Mouse (Mus musculus) liver, postnatal 0 days (tissue): ENCODE data around the gene Nfix. TPM values are rescaled to one million over a fixed set of nuclear protein-coding genes. Genes with fewer than 3 reads are reported as not detected.

ENCODE experiments used
- ATAC-seq: fragments of 200-750 bp; cut with Nextera tagmentation; 2 replicates; pipeline ENCODE4 v1.8.0; 2017; ENCODE audit warnings: mild to moderate bottlenecking, moderate library complexity
- DNase-seq: peaks from one replicate; pipeline ENCODE4 v3.0.0-alpha.2; 2016
- H3K27ac ChIP-seq: fragments of 300-500 bp; sonication (generic); 2 replicates; pipeline ENCODE4 v1.5.1; 2014; ENCODE audit warnings: antibody characterized with exemption, moderate library complexity, mild to moderate bottlenecking, low read depth
- H3K27me3 ChIP-seq: fragments of 300-500 bp; sonication (generic); 2 replicates; pipeline ENCODE4 v1.6.1; 2014; ENCODE audit warnings: low read length, control low read depth, mixed read lengths; ENCODE audit not compliant: insufficient read depth
- H3K36me3 ChIP-seq: fragments of 300-500 bp; sonication (generic); replicated peaks from 2 replicates; pipeline ENCODE4 v1.6.1; 2014; ENCODE audit warnings: mild to moderate bottlenecking, control low read depth, low read length, moderate library complexity, mixed read lengths; ENCODE audit not compliant: insufficient read depth
- H3K4me1 ChIP-seq: fragments of 300-500 bp; sonication (generic); 2 replicates; pipeline ENCODE4 v1.6.1; 2014; ENCODE audit warnings: antibody characterized with exemption, mild to moderate bottlenecking, control low read depth; ENCODE audit not compliant: insufficient read depth
- H3K4me2 ChIP-seq: fragments of 300-500 bp; sonication (generic); 2 replicates; pipeline ENCODE4 v1.6.1; 2014; ENCODE audit warnings: low read depth, mild to moderate bottlenecking, low read length, moderate library complexity, mixed read lengths
- H3K4me3 ChIP-seq: fragments of 300-500 bp; sonication (generic); 2 replicates; pipeline ENCODE4 v1.5.1; 2014; ENCODE audit warnings: low read depth, low read length
- H3K9ac ChIP-seq: fragments of 300-500 bp; sonication (generic); replicated peaks from 2 replicates; pipeline ENCODE4 v1.6.1; 2014; ENCODE audit warnings: mild to moderate bottlenecking, moderate library complexity
- H3K9me3 ChIP-seq: fragments of 300-500 bp; sonication (generic); 2 replicates; pipeline ENCODE4 v1.6.1; 2016; ENCODE audit warnings: mild to moderate bottlenecking, control low read depth, low read length, mixed read lengths
- CTCF ChIP-seq: sonication (generic); IDR thresholded peaks from 2 replicates; pipeline ENCODE4 v1.5.1; 2016; ENCODE audit warnings: antibody characterized with exemption, low read depth
- EP300 ChIP-seq: IDR thresholded peaks from 2 replicates; pipeline ENCODE4 v1.6.1; 2016; ENCODE audit warnings: antibody characterized with exemption, low read depth, mild to moderate bottlenecking
- WGBS: fragments of 180-500 bp; shearing (Covaris S2); extraction: QIAGEN DNeasy Blood & Tissue Kit; methylation state at CpG from one replicate; pipeline ENCODE4 v1.1.7; 2014; ENCODE audit not compliant: insufficient replicate concordance; 5-methylcytosine and 5-hydroxymethylcytosine counted together
- polyA plus RNA-seq: library from polyadenylated mRNA; unstranded; fragments of >200 nt; fragmentation: Nextera tagmentation; extraction: Ambion mirVana; gene quantifications from 2 replicates; pipeline ENCODE4 v1.2.1, GENCODE M21; 2015

Nfix gene
- polyA plus RNA-seq, 1 experiment from 2014 or later, result 4.7 TPM

DNA sequence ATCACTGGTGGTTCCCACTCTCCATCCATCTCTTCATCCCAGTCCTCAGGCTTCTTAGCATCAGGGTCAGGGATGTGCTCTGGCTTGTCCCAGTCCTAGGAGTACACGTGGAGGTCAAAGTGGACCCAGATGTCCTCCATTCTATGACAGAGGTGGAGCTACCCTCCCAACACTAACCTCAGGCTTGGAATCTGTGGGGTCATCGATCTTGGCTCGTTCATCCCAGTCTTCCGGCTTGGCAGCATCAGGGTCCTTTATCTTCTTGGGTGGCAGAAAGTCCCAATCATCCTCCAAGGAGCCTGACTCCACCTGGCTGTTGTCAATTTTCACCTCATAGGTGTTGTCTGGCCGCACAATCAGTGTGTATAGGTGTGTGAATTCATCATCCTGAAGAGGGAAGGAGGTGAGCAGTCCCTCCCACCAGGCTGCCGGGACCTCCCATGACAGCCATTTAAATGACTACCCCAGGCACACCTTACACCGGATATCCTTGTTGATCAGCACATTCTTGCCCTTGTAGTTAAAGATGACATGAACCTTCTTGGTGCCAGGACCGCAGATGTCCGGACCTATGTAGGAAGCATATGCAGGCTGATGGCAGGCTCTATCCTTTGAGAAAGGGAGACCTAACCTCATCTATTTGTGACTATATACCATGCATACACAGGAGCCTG is 44.4 kb upstream of the Nfix start:
- peak overlapping the region; percentile 80 for H3K9ac ChIP-seq
- H3K27me3 ChIP-seq, result no peaks in the 10 kb centered on the region
- DNase-seq (no peak), ATAC-seq (no peak)
- no peaks in the 10 kb centered on the region for H3K9me3 ChIP-seq
- peak overlapping the region; percentile 71; the same call in 1 of the 2 replicates for H3K4me3 ChIP-seq
- H3K4me2 ChIP-seq, result peak overlapping the region; percentile 88
- peaks cover 43% of the 10 kb centered on the region for H3K36me3 ChIP-seq
- WGBS, result 74% methylated on average over 9 of the region's 9 CpGs
- no peak overlapping the region for H3K27ac ChIP-seq
- TF ChIP-seq EP300, result no peak
- no peak for TF ChIP-seq CTCF
- peaks cover 33% of the 10 kb centered on the region for H3K4me1 ChIP-seq

DNA sequence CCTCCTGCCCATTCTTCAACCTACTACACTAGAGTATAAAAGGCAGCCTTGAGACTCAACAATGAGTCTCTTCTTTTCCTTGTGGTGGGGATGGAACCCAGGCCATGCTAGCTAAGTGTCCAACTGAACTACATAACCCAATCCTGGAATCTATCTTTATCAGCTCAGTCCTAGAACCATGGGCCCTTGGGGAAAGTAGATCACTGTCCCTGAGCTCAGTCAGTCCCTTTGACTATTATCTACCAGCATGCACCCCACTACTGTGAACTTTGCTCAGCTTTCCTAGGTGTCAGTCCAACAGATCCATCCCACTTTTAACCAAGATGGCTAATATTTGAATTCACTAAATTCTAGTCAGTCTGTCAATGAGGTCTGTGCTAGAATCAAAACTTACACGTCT is 41.4 kb upstream of the Nfix start:
- H3K9me3 ChIP-seq, result no peaks in the 10 kb centered on the region
- no peak overlapping the region for H3K4me2 ChIP-seq
- ATAC-seq (no peak), DNase-seq (no peak)
- TF ChIP-seq EP300 (no peak), CTCF (no peak)
- peaks cover 27% of the 10 kb centered on the region for H3K4me1 ChIP-seq
- no peaks in the 10 kb centered on the region for H3K27me3 ChIP-seq
- peaks cover 64% of the 10 kb centered on the region for H3K36me3 ChIP-seq
- H3K9ac ChIP-seq, result no peak overlapping the region
- 75% methylated on average over 1 of the region's 1 CpGs for WGBS
- H3K27ac ChIP-seq, result peak overlapping the region; percentile 92; the same call in 1 of the 2 replicates
- no peak overlapping the region for H3K4me3 ChIP-seq

DNA sequence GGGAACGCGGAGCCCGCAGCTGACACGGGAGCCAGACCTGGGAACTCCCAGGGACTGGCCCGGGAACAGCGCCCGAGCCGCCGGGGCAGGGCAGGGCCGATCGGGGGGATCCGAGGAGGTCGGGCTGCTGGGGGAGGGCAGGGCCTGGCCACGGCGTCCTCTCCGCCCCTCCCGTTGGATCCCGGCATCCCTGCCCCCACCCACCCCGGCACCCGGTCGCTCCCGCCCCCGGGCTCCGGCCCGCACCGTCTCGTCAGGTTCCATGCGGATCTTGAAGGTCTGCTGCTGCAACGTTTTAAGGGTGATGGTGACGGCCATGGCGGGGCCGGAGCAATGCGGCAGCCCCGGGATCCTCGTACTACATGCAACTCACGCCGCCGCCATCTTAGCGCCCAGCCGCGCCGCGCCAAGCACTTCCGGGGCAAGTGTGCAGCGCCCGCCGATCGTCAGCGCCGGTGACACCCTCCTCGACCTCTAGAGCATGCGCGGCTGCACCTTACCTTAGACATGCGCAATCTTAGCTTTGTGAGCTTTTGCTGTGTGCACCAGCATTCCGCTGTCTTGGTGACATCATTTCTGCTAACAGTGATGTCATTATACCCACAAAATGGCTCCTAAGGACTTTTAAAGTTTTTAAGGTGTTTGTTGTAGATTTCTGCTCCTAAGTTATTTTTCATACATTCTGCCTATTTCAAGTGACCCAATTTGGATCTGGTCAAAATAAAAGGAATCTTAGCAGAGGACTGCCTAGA is 40.3 kb upstream of the Nfix start, which contains the start of gene Rad23a:
Gene Rad23a (minus strand): TSS at position 418 of the 752 bp plus-strand sequence.
- Histone ChIP-seq H3K9ac (peak within 1 kb of the TSS; percentile 92), H3K4me1 (peaks cover 27% of the 10 kb centered on the region), H3K27me3 (no peaks in the 10 kb centered on the region), H3K27ac (peak within 1 kb of the TSS; percentile 92), H3K36me3 (peaks cover 75% of the 10 kb centered on the region), H3K4me3 (peak within 1 kb of the TSS; percentile 81), H3K9me3 (no peaks in the 10 kb centered on the region), H3K4me2 (peak within 1 kb of the TSS; percentile 81)
- peak; percentile 94 for DNase-seq
- peak; percentile 89 for ATAC-seq
- WGBS, result 1% methylated on average over 43 of the region's 55 CpGs
- no peak for TF ChIP-seq CTCF
- no peak for TF ChIP-seq EP300

DNA sequence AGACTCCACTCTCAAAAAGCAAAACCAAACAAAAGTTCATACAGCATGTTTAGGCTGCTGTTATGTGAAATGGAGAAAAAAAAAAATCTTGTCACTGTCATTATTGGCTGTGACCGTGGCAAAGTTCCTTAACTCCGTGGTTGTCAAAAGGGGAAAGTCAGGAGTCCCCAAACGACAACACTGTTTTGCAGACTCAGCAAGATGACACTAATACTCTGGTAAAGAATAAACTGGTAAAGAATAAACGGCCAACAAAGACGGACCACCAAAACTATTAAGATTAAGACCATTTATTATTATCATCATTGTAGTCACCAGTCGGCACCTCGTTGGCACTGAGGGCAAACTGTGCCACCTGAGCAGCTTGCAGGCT is 39.7 kb upstream of the Nfix start:
- DNase-seq, result no peak
- H3K4me1 ChIP-seq, result peaks cover 25% of the 10 kb centered on the region
- H3K27ac ChIP-seq, result peak overlapping the region; percentile 92
- 0% methylated on average over 7 of the region's 7 CpGs for WGBS
- H3K36me3 ChIP-seq, result peaks cover 75% of the 10 kb centered on the region
- ATAC-seq, result no peak
- H3K4me3 ChIP-seq, result peak overlapping the region; percentile 81
- H3K9me3 ChIP-seq, result no peaks in the 10 kb centered on the region
- no peaks in the 10 kb centered on the region for H3K27me3 ChIP-seq
- TF ChIP-seq EP300, result no peak
- no peak for TF ChIP-seq CTCF
- peak overlapping the region; percentile 92 for H3K9ac ChIP-seq
- peak overlapping the region; percentile 81 for H3K4me2 ChIP-seq

DNA sequence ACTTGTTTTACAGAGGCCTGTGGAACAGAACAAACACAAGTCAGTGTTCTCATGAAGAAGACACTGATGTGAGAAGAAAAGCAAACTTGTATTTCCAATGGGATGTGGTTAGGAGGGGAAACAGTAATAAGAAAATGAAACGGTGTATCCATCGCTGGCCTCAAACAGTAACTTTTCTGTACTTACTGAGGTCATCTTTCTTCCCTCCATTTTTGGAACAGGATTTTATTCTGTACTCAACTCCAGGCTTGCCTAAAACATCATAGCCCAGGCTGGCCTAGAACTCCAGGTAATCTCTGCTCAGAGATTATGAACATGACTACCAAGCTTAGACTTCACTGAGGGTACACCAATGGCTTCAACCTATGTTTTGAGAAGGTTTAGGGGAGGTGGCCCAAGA is 39.3 kb upstream of the Nfix start:
- Histone ChIP-seq H3K27me3 (no peaks in the 10 kb centered on the region), H3K36me3 (peaks cover 75% of the 10 kb centered on the region), H3K27ac (peak overlapping the region; percentile 92), H3K4me1 (peaks cover 24% of the 10 kb centered on the region), H3K9ac (peak overlapping the region; percentile 92), H3K9me3 (no peaks in the 10 kb centered on the region), H3K4me2 (peak overlapping the region; percentile 81), H3K4me3 (peak overlapping the region; percentile 81)
- WGBS, result 66% methylated on average over 2 of the region's 2 CpGs
- DNase-seq (no peak), ATAC-seq (no peak)
- TF ChIP-seq EP300 (no peak), CTCF (no peak)

DNA sequence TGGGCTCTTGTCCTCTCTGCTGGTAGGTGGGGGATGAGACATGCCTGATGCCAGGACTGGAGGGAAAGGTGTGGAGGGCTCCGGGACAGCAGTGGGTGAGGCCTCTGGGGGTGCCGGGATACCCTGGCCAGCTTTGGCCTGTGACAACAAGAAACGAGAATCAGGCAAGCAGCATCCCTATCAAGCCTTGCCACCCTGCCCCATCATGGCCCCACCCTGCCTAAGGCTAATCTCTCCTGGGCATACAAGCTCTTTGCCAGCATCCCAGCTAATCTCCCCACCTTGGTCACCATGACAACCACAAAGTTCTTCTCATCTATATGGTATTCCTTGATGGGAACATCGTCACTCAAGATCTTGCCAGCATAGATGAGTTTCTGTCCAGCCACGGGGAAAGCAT is 38.4 kb upstream of the Nfix start:
- peak overlapping the region; percentile 76 for H3K9ac ChIP-seq
- peaks cover 21% of the 10 kb centered on the region for H3K4me1 ChIP-seq
- no peaks in the 10 kb centered on the region for H3K9me3 ChIP-seq
- TF ChIP-seq EP300, result peak; percentile 98
- no peak for TF ChIP-seq CTCF
- DNase-seq (peak; percentile 81), ATAC-seq (peak; percentile 78)
- H3K27ac ChIP-seq, result peak overlapping the region; percentile 92
- 53% methylated on average over 5 of the region's 5 CpGs for WGBS
- H3K4me3 ChIP-seq, result peak overlapping the region; percentile 53
- no peaks in the 10 kb centered on the region for H3K27me3 ChIP-seq
- H3K4me2 ChIP-seq, result peak overlapping the region; percentile 81
- H3K36me3 ChIP-seq, result peaks cover 75% of the 10 kb centered on the region
